Mouse (Mus musculus) liver, postnatal 0 days (tissue): ENCODE data around the gene Plxdc2.

Experiments used
- CTCF ChIP-seq: sonication (generic); IDR thresholded peaks from 2 replicates; pipeline ENCODE4 v1.5.1; 2016; ENCODE audit warnings: antibody characterized with exemption, low read depth
- EP300 ChIP-seq: IDR thresholded peaks from 2 replicates; pipeline ENCODE4 v1.6.1; 2016; ENCODE audit warnings: antibody characterized with exemption, low read depth, mild to moderate bottlenecking

GRCm38 (mm10) chr2:16357946-16358345, 1.8 kb downstream of the Plxdc2 start:
- TF ChIP-seq CTCF (no peak), EP300 (no peak)
